Mouse (Mus musculus) cortical plate, adult 2 months (tissue): ENCODE measurements around the gene Nhlrc2. TPM values are rescaled to one million over a fixed set of nuclear protein-coding genes. Genes with fewer than 3 reads are reported as not detected.

Experiments
- H3K27ac ChIP-seq: fragments of 200-500 bp; 2 replicates; pipeline ENCODE4 v1.5.1; 2012; ENCODE audit warnings: low read length, control low read depth, inconsistent platforms; ENCODE audit not compliant: insufficient read depth
- H3K4me1 ChIP-seq: fragments of 200-500 bp; 2 replicates; pipeline ENCODE4 v1.6.1; 2011; ENCODE audit warnings: low read length; ENCODE audit not compliant: control insufficient read depth, insufficient read depth
- H3K4me3 ChIP-seq: fragments of 200-500 bp; 2 replicates; pipeline ENCODE4 v1.5.1; 2011; ENCODE audit warnings: mild to moderate bottlenecking, low read length, control low read depth; ENCODE audit not compliant: insufficient read depth
- CTCF ChIP-seq: fragments of 200-500 bp; IDR thresholded peaks from 2 replicates; pipeline ENCODE4 v1.5.1; 2011; ENCODE audit warnings: mild to moderate bottlenecking, control low read depth, low read length; ENCODE audit not compliant: insufficient read depth; ENCODE audit errors: extremely low read depth
- POLR2A ChIP-seq: fragments of 200-500 bp; IDR thresholded peaks from 2 replicates; pipeline ENCODE4 v1.6.1; 2011; ENCODE audit warnings: mild to moderate bottlenecking, low read length, control low read depth; ENCODE audit not compliant: insufficient read depth; ENCODE audit errors: extremely low read depth
- polyA plus RNA-seq: library from polyadenylated mRNA; depleted of rRNA; stranded (reverse); fragments of >200 nt; gene quantifications from 2 replicates; pipeline ENCODE4 v1.2.3, GENCODE M21; 2012; rRNA removed

Gene Nhlrc2
- polyA plus RNA-seq, 1 experiment = 10.1 TPM

- Histone ChIP-seq H3K4me3 (no peak overlapping the region), H3K27ac (peak overlapping the region; percentile 15), H3K4me1 (no peaks in the 10 kb centered on the region)
- no peak for TF ChIP-seq CTCF
- no peak for TF ChIP-seq POLR2A
Measured at GRCm38 (mm10) chr19:56637684-56638049, 89.6 kb downstream of the Nhlrc2 start.

GRCm38 (mm10) chr19:56647451-56648120 lies 99.5 kb downstream of the Nhlrc2 start:
- Histone ChIP-seq H3K4me3 (no peak overlapping the region), H3K27ac (peak overlapping the region; percentile 8; the same call in 1 of the 2 replicates), H3K4me1 (peaks cover 3% of the 10 kb centered on the region; the same call in 1 of the 2 replicates)
- TF ChIP-seq POLR2A (no peak), CTCF (no peak)

GRCm38 (mm10) chr19:56651262-56651661 lies 103.2 kb downstream of the Nhlrc2 start:
- Histone ChIP-seq H3K4me1 (peaks cover 8% of the 10 kb centered on the region), H3K27ac (no peak overlapping the region)
- no peak for TF ChIP-seq CTCF
- TF ChIP-seq POLR2A = no peak

GRCm38 (mm10) chr19:56652034-56652962 lies 104.2 kb downstream of the Nhlrc2 start:
- Histone ChIP-seq H3K27ac (no peak overlapping the region), H3K4me1 (peaks cover 8% of the 10 kb centered on the region), H3K4me3 (no peak overlapping the region)
- no peak for TF ChIP-seq POLR2A
- TF ChIP-seq CTCF = no peak

More at GRCm38 (mm10) chr19:56651262-56651661, 103.2 kb downstream of the Nhlrc2 start:
- no peak overlapping the region for H3K4me3 ChIP-seq

Other genes with a start within 250 kb of the Nhlrc2 start
- gene Nrap, start 158.2 kb upstream of the Nhlrc2 start, polyA plus RNA-seq = 0.38 and 0.40 TPM in 2 replicates
- gene Casp7, start 151.1 kb upstream of the Nhlrc2 start, polyA plus RNA-seq = 4.4 TPM in 2 replicates
- 0.38 and 0.61 TPM in 2 replicates for gene Plekhs1, start 86.6 kb upstream of the Nhlrc2 start, polyA plus RNA-seq
- gene Dclre1a, start within 50 bp of the Nhlrc2 start, polyA plus RNA-seq = 7.1 and 10.4 TPM in 2 replicates
- gene Adrb1, start 173.9 kb downstream of the Nhlrc2 start, polyA plus RNA-seq = 30.8 and 34.0 TPM in 2 replicates